Mouse (Mus musculus): Measurements from ENCODE around the gene Fam84b. TPM values are rescaled to one million over a fixed set of nuclear protein-coding genes. Genes with fewer than 3 reads are reported as not detected.

Fam84b gene
- 7.9 and 8.5 TPM in 2 replicates for polyA plus RNA-seq (2012)

GRCm38 (mm10) chr15:60853231-60853999 lies at the start of gene Fam84b:
Fam84b (minus strand) TSS chr15:60853778.

Other genes starting within 250 kb of the Fam84b start
- gene A1bg, start 69.2 kb upstream of the Fam84b start, polyA plus RNA-seq (2012), result not detected in 2 replicates